Mouse (Mus musculus): ENCODE data around the gene Sh3bgrl2. TPM values are rescaled to one million over a fixed set of nuclear protein-coding genes. Genes with fewer than 3 reads are reported as not detected.

Gene Sh3bgrl2
- 3.8 and 8.2 TPM in 2 replicates for polyA plus RNA-seq (2012; rRNA removed; ENCODE audit: low replicate concordance)

DNA sequence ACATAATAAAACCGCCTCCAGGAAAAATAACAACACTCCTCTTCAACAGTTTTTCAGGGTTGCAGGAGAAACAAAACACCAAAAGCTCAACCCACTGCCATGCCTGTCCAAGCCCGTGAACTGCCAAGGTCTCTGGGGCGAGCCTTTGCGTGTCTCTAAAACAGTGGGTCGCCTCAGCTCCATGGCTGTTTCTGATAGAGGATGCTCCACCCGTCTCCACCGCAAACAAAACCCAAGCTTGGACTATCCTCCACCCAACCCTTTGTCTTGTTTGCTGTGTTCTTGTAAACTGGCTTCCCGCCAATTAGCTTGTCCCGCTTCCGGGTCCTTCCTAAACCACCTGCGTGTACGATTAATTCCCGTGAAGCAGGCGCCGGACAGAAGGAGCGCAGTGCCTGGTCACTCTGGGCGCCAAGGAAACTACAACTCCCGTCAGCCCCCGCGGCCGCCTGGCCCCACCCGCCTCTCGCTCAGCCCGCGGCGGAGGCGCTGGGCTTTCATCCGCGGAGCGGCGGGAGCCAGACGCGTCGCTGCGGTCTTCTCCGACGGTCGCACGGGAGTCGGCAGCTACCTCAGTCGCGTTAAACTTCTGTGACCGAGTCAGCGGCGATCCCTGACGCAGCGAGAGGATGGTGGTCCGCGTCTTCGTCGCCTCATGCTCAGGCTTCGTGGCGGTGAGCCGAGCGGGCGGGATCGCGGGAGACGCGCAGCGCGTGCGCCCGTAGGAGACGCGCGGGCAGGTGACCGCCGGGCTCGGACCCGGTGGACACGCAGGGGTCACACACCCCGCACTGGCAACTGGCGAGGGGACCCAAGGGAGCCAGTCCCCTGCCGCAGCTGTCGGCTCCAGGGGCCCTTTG, at the start of gene Sh3bgrl2:
TSS of gene Sh3bgrl2 (plus strand) at position 498 of the 860 bp plus-strand sequence.

Other genes with a start within 250 kb of the Sh3bgrl2 start
- 0.07 and 0.12 TPM in 2 replicates for gene Lca5, start 107.2 kb upstream of the Sh3bgrl2 start, polyA plus RNA-seq (2012; rRNA removed; ENCODE audit: low replicate concordance)

Measured in duodenum, adult 2 months (tissue).